Mouse (Mus musculus): ENCODE results near the gene Cmss1.

- TF ChIP-seq CTCF (IDR thresholded peaks at IDR 0.05; ENCODE audit: low read depth): no peak
- TF ChIP-seq EP300 (IDR thresholded peaks at IDR 0.05; ENCODE audit: low read depth): no peak
Measured at GRCm38 (mm10) chr16:57525046-57525445, 81.6 kb downstream of the Cmss1 start.
